Mouse (Mus musculus): Measurements from ENCODE around the gene Phf19.
A peak's percentile ranks its signal among the peaks of the same experiment; 100 is the strongest.

Phf19 gene

GRCm38 (mm10) chr2:34938269-34939208, 24.7 kb upstream of the Phf19 start:
- DNase-seq (ENCODE audit: low read depth): peak; percentile 95

GRCm38 (mm10) chr2:34937460-34937859, 23.6 kb upstream of the Phf19 start:
- no peak for DNase-seq (ENCODE audit: low read depth)

GRCm38 (mm10) chr2:34927320-34927719, 13.5 kb upstream of the Phf19 start:
- no peak for DNase-seq (ENCODE audit: low read depth)

- no peak for DNase-seq (ENCODE audit: low read depth)
These were observed 8.9 kb upstream of the Phf19 start for GRCm38 (mm10) chr2:34922729-34923128.

GRCm38 (mm10) chr2:34920144-34920543, 6.3 kb upstream of the Phf19 start:
- DNase-seq (ENCODE audit: low read depth): no peak

- no peak for DNase-seq (ENCODE audit: low read depth)
These were observed 1.3 kb upstream of the Phf19 start for GRCm38 (mm10) chr2:34915103-34915502.

GRCm38 (mm10) chr2:34914823-34915082, 927 bp upstream of the Phf19 start:
- no peak for DNase-seq (ENCODE audit: low read depth)

- no peak for DNase-seq (ENCODE audit: low read depth)
These were observed 420 bp upstream of the Phf19 start for GRCm38 (mm10) chr2:34914069-34914822.

- no peak for DNase-seq (ENCODE audit: low read depth)
These were observed 1.2 kb downstream of the Phf19 start for GRCm38 (mm10) chr2:34912613-34913012.

GRCm38 (mm10) chr2:34911871-34912270, 2.0 kb downstream of the Phf19 start:
- DNase-seq (ENCODE audit: low read depth): no peak

- DNase-seq (ENCODE audit: low read depth): no peak
These were observed 4.1 kb downstream of the Phf19 start for GRCm38 (mm10) chr2:34909719-34910118.

GRCm38 (mm10) chr2:34906861-34907604, 6.8 kb downstream of the Phf19 start:
- DNase-seq (ENCODE audit: low read depth): peak; percentile 72

GRCm38 (mm10) chr2:34906426-34906825, 7.4 kb downstream of the Phf19 start:
- no peak for DNase-seq (ENCODE audit: low read depth)

- peak; percentile 99 for DNase-seq (ENCODE audit: low read depth)
These were observed 8.8 kb downstream of the Phf19 start for GRCm38 (mm10) chr2:34904849-34905542.

- DNase-seq (ENCODE audit: low read depth): no peak
These were observed 10.0 kb downstream of the Phf19 start for GRCm38 (mm10) chr2:34903652-34904405.

- no peak for DNase-seq (ENCODE audit: low read depth)
These were observed 10.6 kb downstream of the Phf19 start for GRCm38 (mm10) chr2:34903191-34903590.

GRCm38 (mm10) chr2:34902731-34903130, 11.1 kb downstream of the Phf19 start:
- DNase-seq (ENCODE audit: low read depth): peak; percentile 14

- DNase-seq (ENCODE audit: low read depth): no peak
These were observed 12.1 kb downstream of the Phf19 start for GRCm38 (mm10) chr2:34901726-34902125.

- no peak for DNase-seq (ENCODE audit: low read depth)
These were observed 13.4 kb downstream of the Phf19 start for GRCm38 (mm10) chr2:34900412-34900811.

GRCm38 (mm10) chr2:34899682-34900081, 14.1 kb downstream of the Phf19 start:
- no peak for DNase-seq (ENCODE audit: low read depth)

GRCm38 (mm10) chr2:34897820-34898219, 16.0 kb downstream of the Phf19 start:
- DNase-seq (ENCODE audit: low read depth): peak; percentile 78

Measured in 416B (cell line).